Mouse (Mus musculus) CH12.LX (cell line): Measurements from ENCODE around the gene Opcml. TPM values are rescaled to one million over a fixed set of nuclear protein-coding genes. Genes with fewer than 3 reads are reported as not detected.

Source experiments
- DNase-seq: peaks from one replicate; pipeline ENCODE4 v3.0.0-alpha.2; 2013; ENCODE audit errors: extremely low read depth
- H3K27ac ChIP-seq: 2 replicates; pipeline ENCODE4 v1.5.1; 2012; ENCODE audit warnings: low read depth, mild to moderate bottlenecking, control low read depth, moderate library complexity; ENCODE audit not compliant: insufficient read depth
- H3K27me3 ChIP-seq: replicated peaks from 2 replicates; pipeline ENCODE3; 2012; ENCODE audit warnings: inconsistent platforms
- H3K36me3 ChIP-seq, 2 experiments: replicated peaks in 1 of 2; 2 replicates each; pipeline versions ENCODE3 to v1.6.1; 2012; ENCODE audit warnings: inconsistent platforms in 1 of 2, low read length in 1 of 2, mild to moderate bottlenecking in 1 of 2, mixed read lengths in 1 of 2, moderate library complexity in 1 of 2; ENCODE audit not compliant: control insufficient read depth in 1 of 2, insufficient read depth in 1 of 2
- H3K4me1 ChIP-seq, 2 experiments: 2 replicates each; pipeline ENCODE4 v1.6.1; 2012; ENCODE audit warnings: inconsistent platforms in 1 of 2, moderate library complexity in 1 of 2; ENCODE audit not compliant: insufficient read depth in 2 of 2, control insufficient read depth in 1 of 2
- H3K4me2 ChIP-seq: 2 replicates; pipeline ENCODE4 v1.6.1; 2012; ENCODE audit warnings: low read depth, mild to moderate bottlenecking, control low read depth; ENCODE audit not compliant: poor library complexity, insufficient read depth, severe bottlenecking
- H3K4me3 ChIP-seq, 3 experiments: fragments of 150-350 bp in 1 of 3; sonication (generic) in 1 of 3; replicated peaks in 1 of 3; 2 replicates each; pipeline versions ENCODE3 to v1.5.1; 2011 to 2012; ENCODE audit warnings: low read depth in 2 of 3, low read length in 2 of 3, mild to moderate bottlenecking in 2 of 3, moderate library complexity in 2 of 3, control low read depth in 1 of 3, improper control_type of control experiment in 1 of 3, inconsistent platforms in 1 of 3, mixed read lengths in 1 of 3; ENCODE audit not compliant: poor library complexity in 1 of 3
- H3K79me2 ChIP-seq: replicated peaks from 2 replicates; pipeline ENCODE4 v1.6.1; 2012; ENCODE audit warnings: mild to moderate bottlenecking, moderate library complexity; ENCODE audit not compliant: control insufficient read depth, poor library complexity, insufficient read depth, severe bottlenecking; ENCODE audit errors: extremely low read depth
- H3K9ac ChIP-seq: 2 replicates; pipeline ENCODE4 v1.6.1; 2012; ENCODE audit warnings: low read depth, mild to moderate bottlenecking, control low read depth, moderate library complexity; ENCODE audit not compliant: insufficient read depth
- H3K9me3 ChIP-seq: replicated peaks from 2 replicates; pipeline ENCODE3; 2012; ENCODE audit warnings: low read length, inconsistent platforms, mixed read lengths
- ELF1 ChIP-seq: IDR thresholded peaks from 2 replicates; pipeline ENCODE4 v1.6.1; 2014; ENCODE audit warnings: low read depth, mild to moderate bottlenecking, inconsistent platforms, low read length, improper control_type of control experiment
- ETS1 ChIP-seq: conservative IDR thresholded peaks from 2 replicates; pipeline ENCODE4 v1.6.1; 2012; ENCODE audit warnings: low read depth, mild to moderate bottlenecking, inconsistent platforms, low read length, improper control_type of control experiment, moderate library complexity
- GABPA ChIP-seq: IDR thresholded peaks from 2 replicates; pipeline ENCODE4 v1.6.1; 2012; ENCODE audit warnings: low read depth, low read length, improper control_type of control experiment, inconsistent platforms; ENCODE audit not compliant: insufficient replicate concordance
- HCFC1 ChIP-seq: IDR thresholded peaks from 2 replicates; pipeline ENCODE4 v1.6.1; 2012; ENCODE audit warnings: low read depth, mild to moderate bottlenecking, inconsistent platforms, low read length, improper control_type of control experiment
- IRF4 ChIP-seq: IDR thresholded peaks from 2 replicates; pipeline ENCODE4 v1.6.1; 2014; ENCODE audit warnings: low read depth, mild to moderate bottlenecking, inconsistent platforms, low read length, improper control_type of control experiment
- JUND ChIP-seq: conservative IDR thresholded peaks from 2 replicates; pipeline ENCODE4 v1.6.1; 2011; ENCODE audit warnings: low read depth, low read length, improper control_type of control experiment
- MAFK ChIP-seq: IDR thresholded peaks from 2 replicates; pipeline ENCODE4 v1.6.1; 2011; ENCODE audit warnings: low read length, improper control_type of control experiment; ENCODE audit not compliant: insufficient replicate concordance
- MAX ChIP-seq: IDR thresholded peaks from 2 replicates; pipeline ENCODE4 v1.6.1; 2011; ENCODE audit warnings: low read length, improper control_type of control experiment
- MEF2A ChIP-seq: IDR thresholded peaks from 2 replicates; pipeline ENCODE4 v1.6.1; 2014; ENCODE audit warnings: low read depth, mild to moderate bottlenecking, inconsistent platforms, low read length, improper control_type of control experiment, borderline replicate concordance
- MXI1 ChIP-seq: IDR thresholded peaks from 2 replicates; pipeline ENCODE4 v1.6.1; 2011; ENCODE audit warnings: mild to moderate bottlenecking, low read depth, low read length, improper control_type of control experiment
- NRF1 ChIP-seq: IDR thresholded peaks from 2 replicates; pipeline ENCODE4 v1.6.1; 2014; ENCODE audit warnings: low read depth, mild to moderate bottlenecking, inconsistent platforms, low read length, improper control_type of control experiment, moderate library complexity
- PAX5 ChIP-seq: IDR thresholded peaks from 2 replicates; pipeline ENCODE4 v1.6.1; 2012; ENCODE audit warnings: low read length, inconsistent platforms, mixed read lengths
- RAD21 ChIP-seq: IDR thresholded peaks from 2 replicates; pipeline ENCODE4 v1.6.1; 2011; ENCODE audit warnings: low read depth, mild to moderate bottlenecking, low read length, improper control_type of control experiment, moderate library complexity
- RCOR1 ChIP-seq: conservative IDR thresholded peaks from 2 replicates; pipeline ENCODE4 v1.6.1; 2012; ENCODE audit warnings: low read depth, mild to moderate bottlenecking, inconsistent platforms, low read length, improper control_type of control experiment
- TBP ChIP-seq: conservative IDR thresholded peaks from 2 replicates; pipeline ENCODE4 v1.6.1; 2011; ENCODE audit warnings: low read depth, low read length, improper control_type of control experiment
- TCF12 ChIP-seq: IDR thresholded peaks from 2 replicates; pipeline ENCODE4 v1.6.1; 2014; ENCODE audit warnings: low read depth, mild to moderate bottlenecking, inconsistent platforms, low read length, improper control_type of control experiment
- USF1 ChIP-seq: IDR thresholded peaks from 2 replicates; pipeline ENCODE4 v1.6.1; 2014; ENCODE audit warnings: low read depth, mild to moderate bottlenecking, inconsistent platforms, low read length, improper control_type of control experiment
- ZMIZ1 ChIP-seq: IDR thresholded peaks from 2 replicates; pipeline ENCODE4 v1.6.1; 2012; ENCODE audit warnings: low read depth, mild to moderate bottlenecking, inconsistent platforms, low read length, improper control_type of control experiment
- dilution Hi-C: fragments of 300-500 bp; cut with MboI; formaldehyde crosslinking; loops from 2 replicates; pipeline ENCODE4 v1.14.3; 2020; ENCODE audit warnings: low sequenced_read_pairs; ENCODE audit not compliant: extremely low pct_unique_long_range_greater_than_20kb, extremely low pct_ligation_motif_present
- in situ Hi-C: fragments of 300-500 bp; cut with MboI; formaldehyde crosslinking; loops from 3 replicates; pipeline ENCODE4 v1.14.3; 2019; ENCODE audit warnings: low sequenced_read_pairs, low pct_ligation_motif_present, low pct_unique_long_range_greater_than_20kb, mixed read lengths
- polyA plus RNA-seq: library from polyadenylated mRNA; unstranded; fragments of >175 nt; gene quantifications from 2 replicates; pipeline ENCODE4 v1.2.1, GENCODE M21; 2012; ENCODE audit warnings: low read depth; ENCODE audit not compliant: insufficient read length
- total RNA-seq, 2 experiments: library from RNA; depleted of rRNA; stranded (reverse); fragments of 300-350 nt in 1 of 2; fragments of >200 nt in 1 of 2; gene quantifications; 2 replicates each; pipeline ENCODE4 v1.2.3; 2012 to 2014

Opcml gene
- total and polyA plus RNA-seq, 3 experiments, result 0.34 to 0.60 TPM; not detected in 1

DNA sequence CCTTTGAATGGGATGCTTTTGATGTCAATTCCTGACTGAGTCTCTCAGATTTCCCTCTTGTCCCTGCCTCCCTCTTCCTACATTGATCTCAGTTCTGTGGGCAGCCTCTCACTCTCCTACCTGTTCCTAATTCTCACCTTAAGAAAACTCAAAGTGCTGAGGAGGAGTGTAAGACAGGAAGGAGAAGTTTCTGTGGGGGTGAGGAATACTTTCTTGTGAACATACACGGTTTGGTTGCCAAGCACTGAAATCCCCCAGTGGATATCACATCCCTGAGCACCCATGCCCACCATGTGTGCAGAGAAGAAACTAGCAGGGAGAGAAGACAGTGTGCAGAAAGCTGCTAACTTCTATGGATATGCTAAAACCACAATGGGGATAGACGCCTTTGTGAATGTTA, 1141.5 kb downstream of the Opcml start:
- dilution Hi-C loops (no loop called here), in situ Hi-C loops (no loop called here)

DNA sequence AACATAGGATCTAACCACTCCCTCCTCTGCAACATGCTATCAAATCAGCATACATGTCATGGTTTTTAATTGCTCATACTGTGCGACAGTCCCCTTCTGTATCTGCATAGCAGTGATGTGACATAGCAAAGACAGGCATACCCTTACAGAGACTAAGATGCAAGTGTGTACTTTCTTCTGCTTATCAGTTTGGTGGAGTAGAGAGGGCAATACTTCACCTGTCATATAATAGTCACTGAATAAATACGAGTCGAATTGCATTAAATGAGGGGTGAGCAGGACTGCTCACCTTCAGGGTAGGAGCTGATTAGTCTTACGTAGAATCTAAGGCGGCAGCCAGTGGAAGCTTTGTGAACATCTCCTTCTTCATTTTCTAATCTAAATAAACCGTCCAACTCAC, 1146.6 kb downstream of the Opcml start:
- dilution Hi-C loops, result no loop called here
- Histone ChIP-seq H3K4me3 (no peak overlapping the region), H3K27ac (no peak overlapping the region), H3K36me3 (no peaks in the 10 kb centered on the region), H3K4me1 (no peaks in the 10 kb centered on the region), H3K9ac (no peak overlapping the region), H3K4me2 (no peak overlapping the region), H3K79me2 (no peaks in the 10 kb centered on the region), H3K9me3 (peaks cover 55% of the 10 kb centered on the region), H3K27me3 (no peaks in the 10 kb centered on the region)
- in situ Hi-C loops, result no loop called here
- DNase-seq, result no peak
- TF ChIP-seq NRF1 (no peak), GABPA (no peak), JUND (no peak), TBP (no peak), MEF2A (no peak), ZMIZ1 (no peak), RAD21 (no peak), TCF12 (no peak)

More for the DNA sequence above, 1141.5 kb downstream of the Opcml start:
- Histone ChIP-seq H3K9ac (no peak overlapping the region), H3K27me3 (no peaks in the 10 kb centered on the region), H3K27ac (no peak overlapping the region)
- no peak for TF ChIP-seq JUND
- no peak for TF ChIP-seq TCF12
- no peak for TF ChIP-seq HCFC1
- no peak for TF ChIP-seq ETS1
- no peak for TF ChIP-seq USF1
- TF ChIP-seq PAX5, result no peak
- no peak for TF ChIP-seq MAX
- no peak for TF ChIP-seq NRF1
- no peak for TF ChIP-seq IRF4
- TF ChIP-seq RCOR1, result no peak
- TF ChIP-seq MXI1, result no peak
- TF ChIP-seq MAFK, result no peak
- no peak for TF ChIP-seq ELF1
- TF ChIP-seq, all 38 proteins: peak for 0
- peaks cover 60% of the 10 kb centered on the region for H3K9me3 ChIP-seq
- no peak overlapping the region for H3K4me2 ChIP-seq
- H3K36me3 ChIP-seq, result no peaks in the 10 kb centered on the region
- H3K4me3 ChIP-seq, result no peak overlapping the region
- H3K79me2 ChIP-seq, result no peaks in the 10 kb centered on the region
- DNase-seq, result no peak
- H3K4me1 ChIP-seq, result no peaks in the 10 kb centered on the region
